Mouse (Mus musculus) cerebellum, adult 2 months (tissue): ENCODE results near the gene Zfyve19.

Experiments
- CTCF ChIP-seq: fragments of 200-500 bp; IDR thresholded peaks from 2 replicates; pipeline ENCODE4 v1.5.1; 2011; ENCODE audit warnings: low read depth, mild to moderate bottlenecking, control low read depth, low read length, moderate library complexity, borderline replicate concordance; ENCODE audit not compliant: insufficient read depth
- POLR2A ChIP-seq: fragments of 200-500 bp; IDR thresholded peaks from 2 replicates; pipeline ENCODE4 v1.6.1; 2011; ENCODE audit warnings: low read length, control low read depth, borderline replicate concordance; ENCODE audit not compliant: insufficient read depth

DNA sequence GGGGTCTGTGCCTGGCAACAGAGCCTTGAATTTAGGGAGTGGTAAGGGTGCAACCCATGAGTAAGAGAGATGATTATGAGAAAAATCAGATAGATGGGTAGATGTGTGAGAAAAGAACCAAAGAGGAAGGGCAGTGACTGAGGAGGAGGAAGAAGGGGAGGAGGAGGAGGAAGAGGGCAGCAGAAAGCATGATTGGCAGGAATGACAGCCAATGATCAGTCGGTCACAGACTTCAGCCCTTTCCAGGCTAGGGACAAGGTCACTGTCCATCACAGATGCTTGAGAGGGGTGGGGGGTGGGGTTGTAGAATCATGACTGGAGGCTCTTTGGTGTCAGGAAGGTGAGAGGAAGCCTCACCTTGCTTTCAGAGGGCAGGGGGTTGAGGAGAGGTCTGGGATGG lies 52.1 kb downstream of the Zfyve19 start:
- TF ChIP-seq POLR2A: no peak
- no peak for TF ChIP-seq CTCF
